Mouse (Mus musculus) intestine, embryonic 15.5 days (tissue): ENCODE measurements around the gene Fbp2. TPM values are rescaled to one million over a fixed set of nuclear protein-coding genes. Genes with fewer than 3 reads are reported as not detected.
A peak's percentile ranks its signal among the peaks of the same experiment; 100 is the strongest.

Experiments used
- ATAC-seq: fragments of 200-750 bp; cut with Nextera tagmentation; 2 replicates; pipeline ENCODE4 v1.8.0; 2017; ENCODE audit warnings: moderate TSS enrichment, moderate library complexity
- H3K27ac ChIP-seq: fragments of 300-500 bp; sonication (generic); 2 replicates; pipeline ENCODE4 v1.5.1; 2015; ENCODE audit warnings: mild to moderate bottlenecking, inconsistent platforms
- H3K27me3 ChIP-seq: fragments of 300-500 bp; sonication (generic); replicated peaks from 2 replicates; pipeline ENCODE4 v1.6.1; 2015; ENCODE audit warnings: inconsistent platforms
- H3K36me3 ChIP-seq: fragments of 300-500 bp; sonication (generic); 2 replicates; pipeline ENCODE4 v1.6.1; 2015; ENCODE audit warnings: inconsistent platforms
- H3K4me1 ChIP-seq: fragments of 300-500 bp; sonication (generic); replicated peaks from 2 replicates; pipeline ENCODE4 v1.6.1; 2015; ENCODE audit warnings: inconsistent platforms
- H3K4me2 ChIP-seq: fragments of 300-500 bp; sonication (generic); replicated peaks from 2 replicates; pipeline ENCODE4 v1.6.1; 2015; ENCODE audit warnings: mild to moderate bottlenecking, inconsistent platforms
- H3K4me3 ChIP-seq: fragments of 300-500 bp; sonication (generic); replicated peaks from 2 replicates; pipeline ENCODE4 v1.5.1; 2015; ENCODE audit warnings: inconsistent platforms
- H3K9ac ChIP-seq: fragments of 300-500 bp; sonication (generic); 2 replicates; pipeline ENCODE4 v1.6.1; 2015; ENCODE audit warnings: inconsistent platforms
- H3K9me3 ChIP-seq: fragments of 300-500 bp; sonication (generic); 2 replicates; pipeline ENCODE4 v1.6.1; 2016; ENCODE audit warnings: inconsistent platforms
- WGBS: fragments of 180-500 bp; shearing (Covaris S2); methylation state at CpG from one replicate; pipeline ENCODE4 v1.1.7; 2015; 5-methylcytosine and 5-hydroxymethylcytosine counted together
- polyA plus RNA-seq: library from polyadenylated mRNA; unstranded; fragments of >200 nt; fragmentation: Nextera tagmentation; extraction: Ambion mirVana; gene quantifications from 2 replicates; pipeline ENCODE4 v1.2.1, GENCODE M21; 2015

The Fbp2 gene
- 246 and 281 TPM in 2 replicates for polyA plus RNA-seq

DNA sequence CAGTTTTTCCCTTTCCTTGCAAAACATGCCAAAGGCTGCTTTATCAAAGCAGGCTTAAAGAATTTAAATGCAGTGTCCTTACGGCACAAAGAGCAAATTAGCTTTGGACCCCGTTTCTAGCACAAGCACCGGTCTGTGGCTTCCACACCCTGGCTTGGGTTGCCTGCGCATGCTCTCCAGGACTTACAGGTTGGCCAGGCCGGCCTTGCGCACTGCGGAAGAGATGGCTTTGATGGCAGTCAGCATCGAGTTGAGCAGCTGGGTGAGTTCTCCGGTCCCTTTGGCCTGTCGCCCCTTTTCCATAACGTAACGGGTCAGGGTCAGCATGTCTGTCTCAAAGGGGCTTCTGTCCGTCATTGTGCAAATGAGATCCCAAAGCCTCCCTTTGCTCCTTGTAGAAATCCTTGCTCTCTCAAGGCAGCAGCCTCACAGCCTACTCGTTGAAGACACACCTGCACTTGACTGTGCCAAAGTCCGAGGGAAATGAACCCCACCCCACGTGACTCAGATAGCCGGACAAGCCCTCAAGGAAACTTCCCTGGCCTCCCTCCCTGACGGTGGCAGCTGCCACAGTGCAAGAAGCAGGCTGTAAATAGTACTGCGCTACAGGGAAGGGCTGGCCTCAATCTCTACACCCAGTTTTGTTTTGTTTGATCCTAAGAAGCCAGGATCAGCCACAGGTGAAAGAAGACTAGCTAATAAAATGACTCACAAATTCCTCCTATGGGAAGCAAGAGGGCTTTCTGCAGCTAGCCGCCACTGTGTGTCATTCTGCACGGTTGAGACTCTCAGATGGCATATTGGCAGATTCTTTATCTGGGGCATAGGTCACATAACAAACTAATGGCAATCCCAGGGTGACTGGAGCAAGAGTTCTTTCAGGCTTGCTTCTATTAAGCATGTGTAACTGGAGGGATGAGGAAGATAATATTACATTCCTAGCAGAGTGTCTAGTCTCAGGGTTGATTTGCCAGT, at the start of gene Fbp2:
TSS of gene Fbp2 (minus strand) at position 482 of the 975 bp plus-strand sequence.
- H3K36me3 ChIP-seq, result no peaks in the 10 kb centered on the region
- H3K4me2 ChIP-seq, result peak within 1 kb of the TSS; percentile 77
- peaks cover 4% of the 10 kb centered on the region; the same call in 1 of the 2 replicates for H3K4me1 ChIP-seq
- H3K4me3 ChIP-seq, result peak within 1 kb of the TSS; percentile 32
- no peaks in the 10 kb centered on the region for H3K9me3 ChIP-seq
- WGBS, result 52% methylated on average over 21 of the region's 21 CpGs
- no peaks in the 10 kb centered on the region for H3K27me3 ChIP-seq
- H3K27ac ChIP-seq, result peak within 1 kb of the TSS; percentile 89
- no peak within 1 kb of the TSS for H3K9ac ChIP-seq
- ATAC-seq, result peak; percentile 91

DNA sequence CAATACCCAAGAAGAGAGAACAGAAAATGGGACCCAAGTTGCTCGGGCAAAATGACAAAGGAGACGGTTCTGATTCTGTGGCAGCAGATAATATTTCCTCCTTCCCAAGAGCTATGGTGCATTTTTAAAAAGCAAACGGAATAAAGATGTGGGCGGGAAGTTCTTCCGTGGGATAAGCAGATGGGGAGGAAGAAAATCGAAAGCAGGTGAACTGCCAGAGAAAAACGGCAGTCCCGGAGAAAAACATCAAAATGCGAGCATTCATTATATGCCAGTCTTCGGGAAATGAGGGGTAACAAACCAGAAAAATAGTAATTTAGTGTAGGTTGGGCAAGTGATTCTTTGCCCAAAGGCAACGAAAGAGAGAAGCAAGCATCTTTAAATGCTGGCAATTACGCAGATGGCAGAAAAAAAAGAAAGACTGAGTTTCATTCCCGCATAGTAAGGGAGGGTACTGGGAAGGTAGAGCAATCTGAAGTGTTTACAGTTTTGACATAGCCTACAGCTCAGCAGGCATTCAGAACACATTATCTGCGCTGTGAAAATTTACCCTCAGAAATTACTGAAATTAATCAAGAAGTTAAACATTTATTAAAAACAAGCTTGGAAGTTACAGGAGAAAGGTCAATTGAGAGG, 49.4 kb upstream of the Fbp2 start:
- no peaks in the 10 kb centered on the region for H3K27me3 ChIP-seq
- H3K9me3 ChIP-seq, result no peaks in the 10 kb centered on the region
- H3K36me3 ChIP-seq, result no peaks in the 10 kb centered on the region
- H3K9ac ChIP-seq, result no peak overlapping the region
- WGBS, result 68% methylated on average over 14 of the region's 14 CpGs
- no peak overlapping the region; the same call in 1 of the 2 replicates for H3K27ac ChIP-seq
- H3K4me1 ChIP-seq, result 0 out of 2 replicates have a peak, but pooled peaks cover 8% of the 10 kb centered on the region
- ATAC-seq, result no peak
- no peak overlapping the region for H3K4me3 ChIP-seq
- peak overlapping the region; percentile 12; the same call in 1 of the 2 replicates for H3K4me2 ChIP-seq

DNA sequence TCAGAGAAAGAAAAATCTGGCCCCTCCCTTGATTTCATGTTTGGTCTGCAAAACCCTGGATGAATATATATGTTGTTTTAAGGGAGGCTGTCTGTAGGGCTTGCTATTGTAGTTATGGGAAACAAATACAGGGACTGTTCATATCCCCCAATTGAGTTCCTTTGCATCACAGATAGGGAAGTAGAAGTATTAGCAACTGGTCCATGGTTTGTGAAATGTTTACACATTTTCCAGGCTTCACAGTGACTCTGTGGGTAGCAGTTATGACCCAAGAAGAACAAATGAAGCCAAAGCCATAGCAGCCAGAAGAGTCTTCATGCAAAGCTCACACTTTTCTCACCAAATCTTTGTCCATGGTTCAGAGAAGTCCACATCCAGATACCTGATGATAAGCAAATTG, 42.9 kb upstream of the Fbp2 start:
- H3K9ac ChIP-seq, result no peak overlapping the region
- no peak overlapping the region for H3K27ac ChIP-seq
- no peaks in the 10 kb centered on the region for H3K27me3 ChIP-seq
- H3K4me2 ChIP-seq, result no peak overlapping the region
- H3K4me3 ChIP-seq, result no peak overlapping the region
- H3K36me3 ChIP-seq, result no peaks in the 10 kb centered on the region
- no peaks in the 10 kb centered on the region for H3K9me3 ChIP-seq
- no peak for ATAC-seq
- no peaks in the 10 kb centered on the region for H3K4me1 ChIP-seq

DNA sequence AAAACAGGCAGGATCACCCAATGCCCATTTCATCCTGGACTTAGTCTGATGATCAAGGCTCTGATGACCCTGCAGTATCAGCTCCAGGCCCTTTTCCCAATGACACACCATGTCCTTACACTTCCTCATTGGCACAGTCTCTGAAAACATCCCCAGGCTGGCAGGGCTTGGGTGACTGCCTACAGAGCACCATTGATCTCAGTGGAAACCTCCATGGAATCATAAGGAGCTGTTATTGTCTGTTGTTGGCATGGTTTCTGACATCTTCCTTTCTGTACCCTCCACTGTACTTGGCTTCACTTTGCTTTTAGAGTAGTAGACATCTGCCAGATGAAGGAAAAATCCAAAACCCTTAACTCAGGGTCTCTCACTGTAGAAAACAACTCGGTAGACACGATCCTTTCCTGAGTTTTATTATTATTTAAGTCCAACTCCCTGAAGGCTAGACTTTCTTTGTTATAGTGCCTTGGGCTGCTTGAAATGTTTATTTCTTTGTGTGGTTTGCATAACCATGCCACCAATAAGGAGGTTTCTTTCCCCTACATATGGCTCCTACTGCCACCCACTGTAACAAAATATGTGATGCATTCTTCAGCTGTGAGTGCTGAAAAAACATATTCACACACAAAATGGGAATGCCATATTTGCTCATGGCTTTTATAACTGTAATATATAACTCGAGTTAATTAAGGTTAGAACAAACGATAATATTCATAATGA, 39.9 kb upstream of the Fbp2 start:
- Histone ChIP-seq H3K9me3 (no peaks in the 10 kb centered on the region; the same call in 1 of the 2 replicates), H3K4me1 (no peaks in the 10 kb centered on the region), H3K4me2 (no peak overlapping the region), H3K36me3 (no peaks in the 10 kb centered on the region), H3K27me3 (no peaks in the 10 kb centered on the region), H3K9ac (no peak overlapping the region), H3K27ac (no peak overlapping the region), H3K4me3 (no peak overlapping the region)
- no peak for ATAC-seq
- 87% methylated on average over 4 of the region's 4 CpGs for WGBS

DNA sequence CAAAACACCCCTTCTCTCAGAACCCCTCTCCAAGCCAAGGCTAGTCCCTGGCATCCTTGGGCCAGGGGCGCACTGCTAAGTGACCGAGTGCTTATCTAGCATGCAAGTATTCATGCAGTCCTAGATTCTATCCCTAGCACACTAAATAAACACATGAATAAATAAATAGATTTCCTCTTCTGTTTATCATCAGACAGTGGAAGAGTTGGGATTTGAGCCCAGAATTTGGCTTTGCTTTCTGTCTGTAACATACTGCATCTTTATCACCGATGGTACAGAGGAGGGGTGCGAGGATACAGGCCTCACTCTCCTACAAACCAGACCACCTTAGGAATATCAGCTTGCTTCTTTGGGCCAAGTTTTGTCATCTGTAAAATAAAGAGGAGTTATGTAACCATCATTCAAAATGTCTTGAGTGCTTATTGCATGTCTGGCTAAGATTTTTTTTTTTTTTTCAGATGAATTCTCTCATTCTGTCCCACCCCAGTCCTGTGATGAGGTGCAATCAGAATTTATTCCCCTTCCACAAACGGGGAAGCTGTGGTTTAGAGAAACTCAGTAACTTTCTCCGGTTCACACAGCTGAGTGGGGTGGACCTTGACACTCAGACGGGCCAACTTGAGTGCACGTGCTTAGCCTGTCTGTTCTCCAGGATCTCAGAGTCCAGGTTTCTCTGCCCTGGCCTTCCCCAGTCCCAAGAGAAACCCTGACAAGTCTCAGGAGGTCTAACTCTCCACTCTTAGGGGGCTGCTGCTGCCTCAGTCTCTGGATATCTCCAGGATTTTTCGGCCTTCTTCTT, 35.0 kb upstream of the Fbp2 start:
- Histone ChIP-seq H3K27ac (0 out of 2 replicates have a peak overlapping the region, but pooled peaks have one; percentile 1), H3K4me3 (no peak overlapping the region), H3K9me3 (no peaks in the 10 kb centered on the region; the same call in 1 of the 2 replicates), H3K27me3 (peaks cover 5% of the 10 kb centered on the region), H3K36me3 (no peaks in the 10 kb centered on the region), H3K4me1 (no peaks in the 10 kb centered on the region), H3K9ac (no peak overlapping the region), H3K4me2 (no peak overlapping the region)
- ATAC-seq, result peak; percentile 81
- 64% methylated on average over 9 of the region's 9 CpGs for WGBS

DNA sequence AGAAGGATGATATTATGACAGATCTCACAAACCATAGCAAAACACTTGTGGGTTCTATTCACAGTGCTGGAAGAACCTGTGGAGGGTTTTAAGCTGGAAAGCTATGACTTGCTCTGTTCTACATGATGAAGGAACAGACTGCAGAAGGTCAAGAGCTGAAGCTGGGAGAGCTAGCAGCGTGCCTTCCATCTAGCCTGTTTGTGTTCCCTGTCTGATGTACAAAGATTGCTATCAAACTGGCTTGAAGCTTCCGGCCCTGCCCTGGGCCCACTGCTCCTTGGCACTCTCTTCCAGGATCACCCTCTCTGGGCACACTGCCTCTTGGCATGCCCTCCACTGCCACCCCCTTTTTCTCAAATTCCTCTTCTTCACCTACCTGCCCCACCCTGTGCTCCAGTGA, 31.1 kb upstream of the Fbp2 start:
- no peaks in the 10 kb centered on the region for H3K36me3 ChIP-seq
- no peaks in the 10 kb centered on the region for H3K9me3 ChIP-seq
- H3K4me2 ChIP-seq, result no peak overlapping the region
- 80% methylated on average over 2 of the region's 2 CpGs for WGBS
- no peak overlapping the region for H3K27ac ChIP-seq
- H3K4me3 ChIP-seq, result no peak overlapping the region
- H3K27me3 ChIP-seq, result peaks cover 12% of the 10 kb centered on the region
- no peak for ATAC-seq
- H3K4me1 ChIP-seq, result peaks cover 6% of the 10 kb centered on the region; the same call in 1 of the 2 replicates
- no peak overlapping the region for H3K9ac ChIP-seq

DNA sequence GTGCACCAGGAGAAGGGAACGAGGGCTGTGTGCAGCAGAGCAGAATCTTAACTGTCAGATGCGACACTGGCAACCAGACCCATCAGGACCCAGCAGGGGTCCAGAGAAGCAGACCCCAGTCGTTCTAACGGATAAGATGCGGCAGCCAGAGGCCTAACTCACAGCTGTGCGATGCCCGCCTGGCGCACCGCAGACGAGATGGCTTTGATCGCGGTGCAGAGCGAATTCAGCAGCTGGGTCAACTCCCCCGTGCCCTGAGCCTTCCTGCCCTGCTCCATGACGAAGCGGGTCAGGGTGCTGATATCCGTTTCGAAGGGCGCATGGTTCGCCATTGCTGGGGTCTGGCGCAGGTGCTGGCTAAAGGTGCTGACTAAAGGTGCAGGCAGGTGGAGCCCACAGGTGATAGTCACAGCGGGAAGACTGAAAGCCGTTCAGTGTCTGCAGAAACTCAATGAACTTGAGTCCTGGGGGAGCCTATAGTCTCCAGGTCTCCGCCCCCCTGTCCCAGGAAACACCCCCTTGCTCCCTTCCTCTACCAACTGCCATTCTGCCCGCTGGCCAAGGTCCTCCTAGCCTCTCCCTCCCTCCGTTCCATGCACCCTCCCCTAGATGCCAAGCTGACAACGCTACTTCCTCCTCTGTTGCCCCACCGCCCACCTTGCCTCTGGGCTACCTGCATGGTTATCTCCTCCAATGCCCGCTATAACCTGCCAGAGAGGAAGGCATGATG, 29.7 kb upstream of the Fbp2 start, which contains the start of gene Fbp1:
TSS of gene Fbp1 (minus strand) at position 571 of the 730 bp plus-strand sequence.
- Histone ChIP-seq H3K9me3 (no peaks in the 10 kb centered on the region), H3K27me3 (peaks cover 12% of the 10 kb centered on the region), H3K36me3 (no peaks in the 10 kb centered on the region), H3K9ac (peak within 1 kb of the TSS; percentile 18; the same call in 1 of the 2 replicates), H3K4me1 (peaks cover 6% of the 10 kb centered on the region; the same call in 1 of the 2 replicates), H3K4me2 (peak within 1 kb of the TSS; percentile 66), H3K4me3 (peak within 1 kb of the TSS; percentile 29), H3K27ac (no peak within 1 kb of the TSS)
- ATAC-seq, result peak; percentile 88
- 4% methylated on average over 29 of the region's 29 CpGs for WGBS

DNA sequence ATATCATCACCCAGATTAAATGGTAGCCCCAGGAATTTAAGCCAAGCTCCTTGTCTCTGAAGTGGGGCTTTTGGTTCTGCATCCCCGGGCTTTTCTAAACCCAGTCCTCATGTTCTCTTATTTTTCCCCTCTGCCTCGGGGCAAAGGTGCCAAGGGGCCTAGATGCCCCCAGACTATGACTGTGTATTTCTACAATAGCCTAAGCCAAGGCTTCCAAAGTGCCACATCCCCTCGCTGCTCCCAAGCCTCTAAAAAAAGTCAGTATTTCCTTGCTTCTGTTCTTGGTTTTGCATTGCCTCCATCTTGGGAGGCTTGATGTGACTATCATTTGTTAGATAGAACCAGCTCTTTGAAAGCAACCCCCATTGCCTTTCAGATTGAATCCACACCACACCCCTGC, 26.3 kb upstream of the Fbp2 start:
- Histone ChIP-seq H3K4me2 (no peak overlapping the region), H3K9me3 (no peaks in the 10 kb centered on the region), H3K27ac (no peak overlapping the region), H3K4me1 (peaks cover 6% of the 10 kb centered on the region; the same call in 1 of the 2 replicates), H3K9ac (no peak overlapping the region), H3K4me3 (no peak overlapping the region), H3K27me3 (peaks cover 12% of the 10 kb centered on the region), H3K36me3 (no peaks in the 10 kb centered on the region)
- ATAC-seq, result no peak
- 80% methylated on average over 3 of the region's 3 CpGs for whole genome bisulfite sequencing

DNA sequence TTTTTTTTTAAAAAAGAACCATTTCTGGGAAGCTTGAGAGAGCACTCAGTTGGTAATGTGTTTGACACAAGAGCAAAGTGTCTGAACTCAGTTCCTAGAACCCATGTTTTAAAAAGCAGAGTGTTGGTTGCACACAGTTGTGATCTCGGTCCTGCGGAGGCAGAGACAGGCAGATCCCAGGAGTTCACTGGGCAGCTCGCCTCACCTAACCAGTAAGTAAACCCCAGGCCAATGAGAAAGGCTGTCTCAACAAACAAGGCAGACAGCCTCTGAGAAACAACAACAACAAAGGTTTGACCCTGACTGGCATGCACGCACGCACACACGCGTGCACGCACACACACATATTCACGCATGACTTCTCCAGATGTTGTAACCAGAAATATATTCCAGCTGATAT, 25.7 kb upstream of the Fbp2 start:
- 88% methylated on average over 9 of the region's 9 CpGs for WGBS
- H3K4me3 ChIP-seq, result no peak overlapping the region
- H3K36me3 ChIP-seq, result no peaks in the 10 kb centered on the region
- H3K4me1 ChIP-seq, result peaks cover 6% of the 10 kb centered on the region; the same call in 1 of the 2 replicates
- no peak overlapping the region for H3K27ac ChIP-seq
- no peak overlapping the region for H3K4me2 ChIP-seq
- ATAC-seq, result no peak
- H3K9ac ChIP-seq, result no peak overlapping the region
- peaks cover 7% of the 10 kb centered on the region for H3K27me3 ChIP-seq
- no peaks in the 10 kb centered on the region for H3K9me3 ChIP-seq

DNA sequence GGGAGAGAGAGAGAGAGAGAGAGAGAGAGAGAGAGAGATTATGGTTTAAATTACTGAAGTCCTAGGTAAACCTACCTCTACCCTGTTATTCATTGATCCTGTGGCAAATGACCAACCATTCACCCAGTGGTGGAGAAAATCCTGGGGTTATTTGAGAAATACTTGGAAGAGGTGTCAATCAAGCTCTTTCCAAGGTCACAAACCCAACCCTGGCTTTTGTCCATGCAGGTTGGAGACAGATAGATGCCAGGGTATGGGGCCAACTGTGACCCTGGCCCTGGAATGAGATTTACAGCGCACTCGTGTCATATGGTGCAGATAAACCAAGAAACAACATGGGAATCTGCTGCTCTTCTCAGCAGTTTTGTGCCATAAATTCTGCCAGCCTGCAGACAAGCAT, 25.2 kb upstream of the Fbp2 start:
- Histone ChIP-seq H3K9ac (no peak overlapping the region), H3K4me1 (peaks cover 6% of the 10 kb centered on the region; the same call in 1 of the 2 replicates), H3K27ac (no peak overlapping the region), H3K27me3 (peaks cover 7% of the 10 kb centered on the region), H3K4me3 (no peak overlapping the region), H3K9me3 (no peaks in the 10 kb centered on the region), H3K4me2 (no peak overlapping the region), H3K36me3 (no peaks in the 10 kb centered on the region)
- no peak for ATAC-seq
- WGBS, result 57% methylated on average over 2 of the region's 2 CpGs

DNA sequence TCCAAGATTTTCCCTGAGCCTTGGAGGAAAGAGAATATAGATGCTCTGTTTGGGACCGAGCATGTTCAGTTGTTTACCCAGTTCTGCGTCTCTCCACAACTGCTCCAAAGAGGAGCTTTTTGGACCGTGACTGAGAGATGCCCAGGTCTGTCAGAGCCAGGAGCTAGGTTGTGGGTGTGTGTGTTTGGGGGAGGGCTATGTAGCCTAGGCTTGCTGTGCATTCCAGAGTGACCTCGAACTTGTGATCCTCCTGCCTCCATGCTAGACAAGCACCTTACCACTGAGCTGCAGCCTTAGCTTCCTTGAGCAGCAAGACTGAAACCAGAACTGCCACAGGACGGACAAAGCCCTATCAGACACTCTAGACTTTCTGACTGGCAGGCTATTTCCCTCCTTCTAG, 24.6 kb upstream of the Fbp2 start:
- Histone ChIP-seq H3K4me3 (no peak overlapping the region), H3K4me2 (no peak overlapping the region), H3K4me1 (peaks cover 4% of the 10 kb centered on the region; the same call in 1 of the 2 replicates), H3K9ac (no peak overlapping the region), H3K27me3 (peaks cover 7% of the 10 kb centered on the region), H3K9me3 (no peaks in the 10 kb centered on the region), H3K36me3 (no peaks in the 10 kb centered on the region), H3K27ac (no peak overlapping the region)
- ATAC-seq, result no peak
- WGBS, result 73% methylated on average over 5 of the region's 5 CpGs
